Mouse (Mus musculus): ENCODE measurements around the gene Pde4dip.

Pde4dip gene

GRCm38 (mm10) chr3:97854575-97855384 lies 33.7 kb downstream of the Pde4dip start:
- in situ Hi-C loops (cut with MboI; ENCODE audit: unreplicated experiment in 2 of 2), result no loop called here

- in situ Hi-C loops (cut with MboI; ENCODE audit: unreplicated experiment in 2 of 2), result no loop called here
Observed at GRCm38 (mm10) chr3:97851803-97852202, 36.7 kb downstream of the Pde4dip start.

DNA sequence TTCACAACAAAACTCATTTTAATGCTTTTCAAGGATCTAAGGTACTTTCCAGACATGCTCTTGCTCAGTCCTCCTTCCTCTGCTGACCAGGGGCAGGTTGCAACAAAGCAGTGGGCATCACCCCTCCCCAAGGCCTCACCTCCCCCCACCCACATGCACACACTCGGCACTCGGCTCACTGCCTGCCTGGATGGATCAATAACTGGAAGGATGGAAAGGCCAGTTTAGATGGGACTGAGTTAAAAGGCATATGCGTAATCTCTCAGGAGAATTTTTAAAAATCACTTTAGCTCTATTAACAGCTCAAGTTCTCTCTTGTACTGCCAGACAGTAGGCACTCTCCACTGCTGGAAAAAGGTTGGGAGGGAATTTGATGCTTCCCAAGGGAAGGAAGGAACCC lies 40.9 kb downstream of the Pde4dip start:
- in situ Hi-C loops (cut with MboI; ENCODE audit: unreplicated experiment in 2 of 2), result no loop called here

DNA sequence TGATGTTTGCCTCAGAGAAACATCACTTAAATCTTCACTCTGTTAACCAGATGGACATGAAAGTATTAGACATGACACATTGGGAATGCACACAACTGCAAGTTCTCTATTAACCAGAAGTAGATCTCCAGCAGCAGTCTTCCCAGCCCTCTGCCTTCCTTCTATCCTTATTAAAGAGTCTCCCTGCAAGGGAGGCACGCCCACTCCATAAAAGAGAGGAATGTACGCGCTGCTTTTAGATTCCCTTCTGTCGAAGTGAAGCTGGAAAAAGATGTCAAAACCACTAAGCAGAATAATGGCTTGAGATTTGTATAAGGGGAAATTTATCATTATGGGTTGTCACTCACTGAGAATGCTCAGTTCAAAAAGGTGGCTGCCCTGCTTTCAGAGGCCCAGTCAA lies 42.1 kb downstream of the Pde4dip start:
- in situ Hi-C loops (cut with MboI; ENCODE audit: unreplicated experiment in 2 of 2), result no loop called here

DNA sequence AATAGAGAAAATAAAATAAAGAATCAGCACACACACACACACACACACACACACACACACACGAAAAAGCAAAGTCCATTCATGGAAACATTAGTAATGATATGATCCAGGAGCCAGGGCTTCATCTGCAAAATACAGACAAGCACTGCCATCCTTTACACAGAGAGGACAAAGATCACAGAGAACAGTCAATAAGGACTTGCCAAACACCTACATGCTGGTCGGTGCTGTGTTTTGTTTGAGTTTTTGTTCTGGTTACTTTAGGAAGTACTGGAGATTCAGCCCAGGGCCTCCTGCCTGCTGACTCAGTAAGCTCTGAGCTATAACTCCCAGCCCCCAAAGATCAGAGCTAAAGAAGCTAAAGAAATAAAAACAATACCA lies 43.7 kb downstream of the Pde4dip start:
- in situ Hi-C loops (cut with MboI; ENCODE audit: unreplicated experiment in 2 of 2), result no loop called here

DNA sequence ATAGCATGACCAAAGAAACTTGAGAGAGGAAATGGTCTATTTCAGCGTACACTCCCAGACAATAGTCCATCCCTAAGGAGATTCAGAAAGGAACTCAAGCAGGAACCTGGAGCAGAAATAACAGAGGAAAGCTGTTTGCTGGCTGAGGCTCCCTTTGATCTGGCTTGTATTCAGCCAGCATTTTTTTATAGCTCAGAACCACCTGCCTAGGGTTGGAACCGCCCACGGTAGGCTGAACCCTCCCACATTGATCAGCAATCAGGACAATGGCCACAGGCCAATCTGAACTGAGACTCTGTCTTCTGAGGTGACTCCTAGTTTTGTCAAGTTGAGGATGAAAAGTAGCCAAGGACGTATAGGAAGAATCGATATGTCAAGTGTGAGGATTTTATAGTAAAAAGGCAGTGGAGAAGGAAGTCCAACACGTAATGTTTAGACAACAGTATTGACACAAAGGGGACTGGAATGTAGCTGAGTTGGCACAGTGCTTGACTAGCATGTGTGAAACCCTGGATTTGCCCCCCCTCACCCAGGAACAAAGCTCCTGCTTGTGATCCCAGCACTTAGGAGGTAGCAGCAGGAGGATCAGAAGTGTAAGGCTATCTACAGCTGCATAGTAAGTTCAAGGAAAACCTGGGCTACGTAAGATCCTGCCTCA lies 44.2 kb downstream of the Pde4dip start:
- in situ Hi-C loops (cut with MboI; ENCODE audit: unreplicated experiment in 2 of 2), result no loop called here

DNA sequence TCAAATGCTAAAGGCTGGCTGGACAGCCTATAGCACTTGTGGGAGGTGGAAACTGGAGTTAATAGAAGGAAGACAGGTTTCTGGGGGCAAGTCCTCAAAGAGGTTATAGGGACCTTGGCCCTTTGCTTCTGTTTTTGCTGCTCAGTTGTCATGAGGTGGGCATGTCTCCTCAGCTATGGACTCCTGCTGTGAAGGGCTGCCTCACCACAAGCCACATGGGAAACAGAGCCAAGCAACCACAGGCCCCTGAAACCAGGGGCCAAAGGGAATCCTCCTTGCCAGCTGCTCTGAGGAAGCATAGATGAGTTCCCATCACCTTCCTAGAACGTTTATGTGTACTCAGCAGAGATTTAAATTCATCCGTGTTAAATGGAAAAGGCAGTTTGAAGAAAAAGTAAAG lies 45.9 kb downstream of the Pde4dip start:
- in situ Hi-C loops (cut with MboI; ENCODE audit: unreplicated experiment in 2 of 2), result no loop called here

GRCm38 (mm10) chr3:97840439-97840838 lies 48.1 kb downstream of the Pde4dip start:
- in situ Hi-C loops (cut with MboI; ENCODE audit: unreplicated experiment in 2 of 2), result no loop called here

GRCm38 (mm10) chr3:97835888-97836287 lies 52.6 kb downstream of the Pde4dip start:
- in situ Hi-C loops (cut with MboI; ENCODE audit: unreplicated experiment in 2 of 2), result no loop called here

- in situ Hi-C loops (cut with MboI; ENCODE audit: unreplicated experiment in 2 of 2), result no loop called here
Observed at GRCm38 (mm10) chr3:97834625-97835024, 53.9 kb downstream of the Pde4dip start.

DNA sequence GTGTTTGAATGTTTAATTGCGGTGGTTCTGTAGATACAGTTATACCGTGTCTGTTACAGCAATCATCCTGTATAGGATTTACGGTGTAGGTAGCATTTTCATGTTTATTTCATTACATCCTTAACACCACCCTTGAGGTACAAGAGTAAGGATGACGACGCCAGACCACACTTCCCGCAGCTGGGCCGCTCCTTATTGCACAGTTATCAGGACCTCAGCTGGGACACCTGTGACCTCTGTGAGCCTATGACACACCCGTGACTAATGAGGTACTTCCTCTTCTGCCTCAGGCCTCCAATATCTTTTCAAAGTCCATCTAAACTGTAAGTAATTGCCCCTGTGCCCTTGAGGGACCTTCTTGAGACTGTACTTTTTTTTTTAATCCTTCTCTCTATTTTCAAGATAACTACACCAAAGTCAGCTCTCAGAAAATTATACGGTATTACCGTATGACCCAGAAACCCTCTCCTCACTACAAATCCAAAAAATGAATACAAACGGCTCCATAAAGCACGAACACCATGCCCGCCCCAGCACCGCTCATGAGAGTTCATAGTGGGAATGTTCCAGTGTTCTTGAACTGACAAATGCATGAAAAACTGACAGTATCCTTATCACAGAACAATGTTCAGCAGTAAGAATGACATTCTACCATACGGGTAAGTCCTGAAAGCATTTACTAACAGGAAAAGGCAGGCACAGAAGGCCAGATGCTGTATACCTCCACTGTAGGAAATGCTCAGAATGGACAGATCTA lies 56.8 kb downstream of the Pde4dip start:
- in situ Hi-C loops (cut with MboI; ENCODE audit: unreplicated experiment in 2 of 2), result no loop called here

- in situ Hi-C loops (cut with MboI; ENCODE audit: unreplicated experiment in 2 of 2), result no loop called here
Observed at GRCm38 (mm10) chr3:97830622-97831021, 57.9 kb downstream of the Pde4dip start.

DNA sequence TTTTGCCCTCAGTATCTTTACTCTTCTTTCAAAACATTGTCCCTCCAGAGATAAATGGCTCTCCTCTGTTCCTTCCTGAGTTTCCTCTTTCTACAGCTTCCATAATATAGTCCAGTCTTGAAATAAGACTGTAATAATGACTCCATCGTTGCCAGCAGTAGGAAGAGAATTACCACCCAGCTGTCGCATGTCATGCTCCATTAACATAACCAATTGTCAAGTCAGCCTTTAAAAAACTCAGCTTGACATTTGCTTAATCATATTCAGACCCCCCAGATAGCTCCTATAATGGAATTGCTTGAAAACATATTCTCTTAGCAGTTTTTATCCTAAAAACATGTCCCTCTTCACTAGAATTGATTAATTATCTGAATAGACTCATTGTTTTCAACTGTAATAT lies 58.4 kb downstream of the Pde4dip start:
- in situ Hi-C loops (cut with MboI; ENCODE audit: unreplicated experiment in 2 of 2), result no loop called here

GRCm38 (mm10) chr3:97828286-97828685 lies 60.2 kb downstream of the Pde4dip start:
- in situ Hi-C loops (cut with MboI; ENCODE audit: unreplicated experiment in 2 of 2), result no loop called here

- in situ Hi-C loops (cut with MboI; ENCODE audit: unreplicated experiment in 2 of 2), result no loop called here
Observed at GRCm38 (mm10) chr3:97825246-97825645, 63.3 kb downstream of the Pde4dip start.

DNA sequence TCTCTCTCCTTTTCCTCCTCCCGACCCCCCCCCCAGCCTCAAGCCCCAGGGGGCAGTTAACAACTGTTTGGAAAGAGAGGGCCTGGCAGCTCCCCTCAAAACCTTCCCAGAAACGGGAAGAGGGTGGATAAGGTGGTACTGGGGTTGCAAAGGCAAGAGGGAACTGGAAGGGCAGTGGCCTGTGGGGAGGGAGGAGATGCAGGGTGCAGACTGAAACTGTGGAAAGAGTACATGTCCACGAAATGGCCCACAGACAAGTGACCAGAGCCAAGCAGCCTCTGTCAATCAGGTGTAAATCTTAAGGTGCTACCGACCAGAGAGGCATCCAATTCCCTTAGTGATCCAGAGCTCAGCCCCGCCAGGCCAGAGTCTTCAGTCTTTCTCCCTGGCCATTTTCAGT lies 63.8 kb downstream of the Pde4dip start:
- in situ Hi-C loops (cut with MboI; ENCODE audit: unreplicated experiment in 2 of 2), result no loop called here

DNA sequence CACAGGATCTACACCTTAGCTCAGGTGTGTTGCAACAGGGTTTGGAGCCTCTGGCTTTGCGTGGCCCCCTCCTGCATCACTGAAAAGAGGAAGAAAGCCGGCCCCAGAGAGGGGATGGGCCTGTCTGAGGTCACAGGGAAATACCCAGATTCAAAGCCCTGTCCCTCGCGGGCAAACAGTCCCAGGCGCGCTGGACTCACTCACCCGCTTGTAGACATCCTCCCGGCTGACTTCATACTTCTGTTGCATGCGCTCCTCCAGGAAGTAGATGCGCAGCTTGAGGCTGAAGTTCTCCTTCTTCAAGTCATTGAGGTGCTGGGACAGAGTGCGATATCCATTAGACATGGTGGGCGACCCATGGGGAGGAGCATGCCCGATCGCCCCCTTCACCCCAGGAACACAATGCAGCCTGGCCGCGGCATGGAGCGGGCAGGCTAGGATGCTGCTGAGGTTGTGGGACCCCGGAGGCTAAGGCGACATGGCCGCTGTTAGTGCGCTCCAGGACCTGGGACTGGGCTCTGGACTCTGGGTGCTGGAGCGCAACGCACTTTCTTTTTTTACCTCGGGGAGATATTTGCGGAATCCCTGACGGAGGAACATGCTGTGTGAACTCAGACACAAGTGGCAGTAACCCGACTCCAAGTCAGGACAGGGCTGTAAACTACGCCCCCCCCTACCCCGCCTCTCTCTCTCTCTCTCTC lies 64.3 kb downstream of the Pde4dip start:
- in situ Hi-C loops (cut with MboI; ENCODE audit: unreplicated experiment in 2 of 2), result no loop called here

DNA sequence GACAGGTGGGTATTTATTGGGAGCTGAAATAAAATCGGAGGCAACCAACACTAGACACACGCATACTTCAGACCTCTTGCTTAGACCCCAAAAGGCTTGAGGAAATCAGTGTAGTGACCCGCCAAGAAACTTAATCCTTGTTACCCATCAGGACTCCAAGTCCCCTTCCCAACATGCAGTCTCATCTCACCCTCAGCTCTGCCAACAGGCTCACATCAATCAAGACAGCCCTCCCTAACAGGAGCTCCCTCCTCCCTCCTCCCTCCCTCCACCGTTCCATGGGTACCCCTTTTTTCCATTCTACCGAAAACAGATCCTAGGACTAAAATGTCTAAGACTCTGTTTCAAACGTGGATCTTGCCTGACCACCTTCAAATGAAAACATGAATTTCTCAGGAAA lies 65.1 kb downstream of the Pde4dip start:
- in situ Hi-C loops (cut with MboI; ENCODE audit: unreplicated experiment in 2 of 2), result no loop called here

GRCm38 (mm10) chr3:97819050-97819449 lies 69.5 kb downstream of the Pde4dip start:
- in situ Hi-C loops (cut with MboI; ENCODE audit: unreplicated experiment in 2 of 2), result no loop called here

- in situ Hi-C loops (cut with MboI; ENCODE audit: unreplicated experiment in 2 of 2), result no loop called here
Observed at GRCm38 (mm10) chr3:97818383-97818982, 70.0 kb downstream of the Pde4dip start.

Data from v-Abl transformed pro-B cells (cell line).